Mouse (Mus musculus) CH12.LX (cell line): ENCODE measurements around the gene Dyrk3. TPM values are rescaled to one million over a fixed set of nuclear protein-coding genes. Genes with fewer than 3 reads are reported as not detected.

ENCODE experiments used
- DNase-seq: peaks from one replicate; pipeline ENCODE4 v3.0.0-alpha.2; 2013; ENCODE audit errors: extremely low read depth
- H3K27ac ChIP-seq: 2 replicates; pipeline ENCODE4 v1.5.1; 2012; ENCODE audit warnings: low read depth, mild to moderate bottlenecking, control low read depth, moderate library complexity; ENCODE audit not compliant: insufficient read depth
- H3K27me3 ChIP-seq: replicated peaks from 2 replicates; pipeline ENCODE3; 2012; ENCODE audit warnings: inconsistent platforms
- H3K36me3 ChIP-seq, 2 experiments: replicated peaks in 1 of 2; 2 replicates each; pipeline versions ENCODE3 to v1.6.1; 2012; ENCODE audit warnings: inconsistent platforms in 1 of 2, low read length in 1 of 2, mild to moderate bottlenecking in 1 of 2, mixed read lengths in 1 of 2, moderate library complexity in 1 of 2; ENCODE audit not compliant: control insufficient read depth in 1 of 2, insufficient read depth in 1 of 2
- H3K4me1 ChIP-seq, 2 experiments: 2 replicates each; pipeline ENCODE4 v1.6.1; 2012; ENCODE audit warnings: inconsistent platforms in 1 of 2, moderate library complexity in 1 of 2; ENCODE audit not compliant: insufficient read depth in 2 of 2, control insufficient read depth in 1 of 2
- H3K4me2 ChIP-seq: 2 replicates; pipeline ENCODE4 v1.6.1; 2012; ENCODE audit warnings: low read depth, mild to moderate bottlenecking, control low read depth; ENCODE audit not compliant: poor library complexity, insufficient read depth, severe bottlenecking
- H3K4me3 ChIP-seq, 3 experiments: fragments of 150-350 bp in 1 of 3; sonication (generic) in 1 of 3; replicated peaks in 1 of 3; 2 replicates each; pipeline versions ENCODE3 to v1.5.1; 2011 to 2012; ENCODE audit warnings: low read depth in 2 of 3, low read length in 2 of 3, mild to moderate bottlenecking in 2 of 3, moderate library complexity in 2 of 3, control low read depth in 1 of 3, improper control_type of control experiment in 1 of 3, inconsistent platforms in 1 of 3, mixed read lengths in 1 of 3; ENCODE audit not compliant: poor library complexity in 1 of 3
- H3K79me2 ChIP-seq: replicated peaks from 2 replicates; pipeline ENCODE4 v1.6.1; 2012; ENCODE audit warnings: mild to moderate bottlenecking, moderate library complexity; ENCODE audit not compliant: control insufficient read depth, poor library complexity, insufficient read depth, severe bottlenecking; ENCODE audit errors: extremely low read depth
- H3K9ac ChIP-seq: 2 replicates; pipeline ENCODE4 v1.6.1; 2012; ENCODE audit warnings: low read depth, mild to moderate bottlenecking, control low read depth, moderate library complexity; ENCODE audit not compliant: insufficient read depth
- H3K9me3 ChIP-seq: replicated peaks from 2 replicates; pipeline ENCODE3; 2012; ENCODE audit warnings: low read length, inconsistent platforms, mixed read lengths
- BHLHE40 ChIP-seq: IDR thresholded peaks from 2 replicates; pipeline ENCODE4 v1.6.1; 2011; ENCODE audit warnings: mild to moderate bottlenecking, low read depth, low read length, improper control_type of control experiment
- CHD1 ChIP-seq: IDR thresholded peaks from 2 replicates; pipeline ENCODE4 v1.6.1; 2012; ENCODE audit warnings: low read depth, low read length, improper control_type of control experiment, inconsistent platforms
- CHD2 ChIP-seq: IDR thresholded peaks from 2 replicates; pipeline ENCODE4 v1.6.1; 2011; ENCODE audit warnings: low read length, improper control_type of control experiment
- CTCF ChIP-seq, 2 experiments: IDR thresholded peaks in 1 of 2; conservative IDR thresholded peaks in 1 of 2; 2 replicates each; pipeline ENCODE4 v1.5.1; 2011 to 2012; ENCODE audit warnings: low read depth in 2 of 2, low read length in 2 of 2, improper control_type of control experiment in 1 of 2, inconsistent platforms in 1 of 2, mild to moderate bottlenecking in 1 of 2, moderate library complexity in 1 of 2
- EP300 ChIP-seq: IDR thresholded peaks from 2 replicates; pipeline ENCODE4 v1.6.1; 2011; ENCODE audit warnings: low read length, improper control_type of control experiment
- ETS1 ChIP-seq: conservative IDR thresholded peaks from 2 replicates; pipeline ENCODE4 v1.6.1; 2012; ENCODE audit warnings: low read depth, mild to moderate bottlenecking, inconsistent platforms, low read length, improper control_type of control experiment, moderate library complexity
- IRF4 ChIP-seq: IDR thresholded peaks from 2 replicates; pipeline ENCODE4 v1.6.1; 2014; ENCODE audit warnings: low read depth, mild to moderate bottlenecking, inconsistent platforms, low read length, improper control_type of control experiment
- JUN ChIP-seq: IDR thresholded peaks from 2 replicates; pipeline ENCODE4 v1.6.1; 2011; ENCODE audit warnings: low read depth, mild to moderate bottlenecking, low read length, improper control_type of control experiment, moderate library complexity; ENCODE audit not compliant: insufficient read depth
- KAT2A ChIP-seq: IDR thresholded peaks from 2 replicates; pipeline ENCODE4 v1.6.1; 2012; ENCODE audit warnings: low read length, improper control_type of control experiment, inconsistent platforms; ENCODE audit not compliant: insufficient replicate concordance
- MAFK ChIP-seq: IDR thresholded peaks from 2 replicates; pipeline ENCODE4 v1.6.1; 2011; ENCODE audit warnings: low read length, improper control_type of control experiment; ENCODE audit not compliant: insufficient replicate concordance
- MXI1 ChIP-seq: IDR thresholded peaks from 2 replicates; pipeline ENCODE4 v1.6.1; 2011; ENCODE audit warnings: mild to moderate bottlenecking, low read depth, low read length, improper control_type of control experiment
- MYC ChIP-seq: IDR thresholded peaks from 2 replicates; pipeline ENCODE4 v1.6.1; 2011; ENCODE audit warnings: low read depth, mild to moderate bottlenecking, improper control_type of control experiment, low read length
- NELFE ChIP-seq: IDR thresholded peaks from 2 replicates; pipeline ENCODE4 v1.6.1; 2011; ENCODE audit warnings: low read depth, low read length, improper control_type of control experiment
- NRF1 ChIP-seq: IDR thresholded peaks from 2 replicates; pipeline ENCODE4 v1.6.1; 2014; ENCODE audit warnings: low read depth, mild to moderate bottlenecking, inconsistent platforms, low read length, improper control_type of control experiment, moderate library complexity
- SIN3A ChIP-seq: IDR thresholded peaks from 2 replicates; pipeline ENCODE4 v1.6.1; 2012; ENCODE audit warnings: low read length, improper control_type of control experiment, inconsistent platforms
- TCF12 ChIP-seq: IDR thresholded peaks from 2 replicates; pipeline ENCODE4 v1.6.1; 2014; ENCODE audit warnings: low read depth, mild to moderate bottlenecking, inconsistent platforms, low read length, improper control_type of control experiment
- UBTF ChIP-seq: IDR thresholded peaks from 2 replicates; pipeline ENCODE4 v1.6.1; 2012; ENCODE audit warnings: low read depth, mild to moderate bottlenecking, inconsistent platforms, low read length, improper control_type of control experiment, moderate library complexity
- ZC3H11A ChIP-seq: IDR thresholded peaks from 2 replicates; pipeline ENCODE4 v1.6.1; 2012; ENCODE audit warnings: low read depth, mild to moderate bottlenecking, inconsistent platforms, low read length, improper control_type of control experiment
- ZKSCAN1 ChIP-seq: IDR thresholded peaks from 2 replicates; pipeline ENCODE4 v1.6.1; 2012; ENCODE audit warnings: low read depth, inconsistent platforms, low read length, improper control_type of control experiment, borderline replicate concordance
- ZMIZ1 ChIP-seq: IDR thresholded peaks from 2 replicates; pipeline ENCODE4 v1.6.1; 2012; ENCODE audit warnings: low read depth, mild to moderate bottlenecking, inconsistent platforms, low read length, improper control_type of control experiment
- ZNF384 ChIP-seq: IDR thresholded peaks from 2 replicates; pipeline ENCODE4 v1.6.1; 2012; ENCODE audit warnings: low read depth, low read length, improper control_type of control experiment, inconsistent platforms
- dilution Hi-C: fragments of 300-500 bp; cut with MboI; formaldehyde crosslinking; loops from 2 replicates; pipeline ENCODE4 v1.14.3; 2020; ENCODE audit warnings: low sequenced_read_pairs; ENCODE audit not compliant: extremely low pct_unique_long_range_greater_than_20kb, extremely low pct_ligation_motif_present
- in situ Hi-C: fragments of 300-500 bp; cut with MboI; formaldehyde crosslinking; loops from 3 replicates; pipeline ENCODE4 v1.14.3; 2019; ENCODE audit warnings: low sequenced_read_pairs, low pct_ligation_motif_present, low pct_unique_long_range_greater_than_20kb, mixed read lengths
- polyA plus RNA-seq: library from polyadenylated mRNA; unstranded; fragments of >175 nt; gene quantifications from 2 replicates; pipeline ENCODE4 v1.2.1, GENCODE M21; 2012; ENCODE audit warnings: low read depth; ENCODE audit not compliant: insufficient read length
- total RNA-seq, 2 experiments: library from RNA; depleted of rRNA; stranded (reverse); fragments of 300-350 nt in 1 of 2; fragments of >200 nt in 1 of 2; gene quantifications; 2 replicates each; pipeline ENCODE4 v1.2.3; 2012 to 2014

Dyrk3 gene
- total and polyA plus RNA-seq, 3 experiments, result 6.4 to 10.1 (median 8.2) TPM

GRCm38 (mm10) chr1:131135960-131136629 lies 2.0 kb downstream of the Dyrk3 start:
- H3K4me2 ChIP-seq, result peak overlapping the region; percentile 94
- in situ Hi-C loops, result no loop called here
- DNase-seq, result no peak
- H3K27ac ChIP-seq, result peak overlapping the region; percentile 10; the same call in 1 of the 2 replicates
- peaks cover 23% of the 10 kb centered on the region for H3K79me2 ChIP-seq
- TF ChIP-seq EP300 (peak; percentile 57; the same call in 1 of the 2 replicates), ZC3H11A (no peak), JUN (no peak), IRF4 (peak; percentile 37; the same call in 1 of the 2 replicates), TCF12 (0 out of 2 replicates have a peak, but pooled peaks have one; percentile 23), NELFE (no peak), MYC (0 out of 2 replicates have a peak, but pooled peaks have one; percentile 9)
- TF ChIP-seq, all 38 proteins: peak for 4
- H3K4me3 ChIP-seq, result peak overlapping the region in 2 of 3 experiments; percentile 4 to 24
- H3K9me3 ChIP-seq, result no peaks in the 10 kb centered on the region
- peak overlapping the region; percentile 99 for H3K9ac ChIP-seq
- peaks cover 8 to 54% of the 10 kb centered on the region in 2 experiments for H3K4me1 ChIP-seq
- dilution Hi-C loops, result no loop called here
- H3K27me3 ChIP-seq, result no peaks in the 10 kb centered on the region
- peaks cover 9 to 27% of the 10 kb centered on the region in 2 experiments for H3K36me3 ChIP-seq

- DNase-seq, result no peak
- Histone ChIP-seq H3K4me1 (peaks cover 2 to 44% of the 10 kb centered on the region in 2 experiments; a peak in 3 of 4 replicates), H3K4me3 (peak overlapping the region in 1 of 3 experiments; percentile 6)
- TF ChIP-seq EP300 (peak; percentile 40; the same call in 1 of the 2 replicates), ZKSCAN1 (no peak), ZNF384 (no peak), MYC (0 out of 2 replicates have a peak, but pooled peaks have one; percentile 20), NRF1 (no peak), ZMIZ1 (no peak), IRF4 (0 out of 2 replicates have a peak, but pooled peaks have one; percentile 36), CHD1 (no peak), CHD2 (no peak), SIN3A (peak; percentile 44; the same call in 1 of the 2 replicates), UBTF (no peak), BHLHE40 (peak; percentile 55), MAFK (no peak), CTCF (conservative IDR thresholded peaks at IDR 0.05 in 1 of 2, IDR thresholded peaks at IDR 0.05 in 1 of 2; ENCODE audit: low read depth in 2 of 2, low read length in 2 of 2) (no peak), KAT2A (no peak), ETS1 (peak; percentile 46; the same call in 1 of the 2 replicates), MXI1 (peak; percentile 55; the same call in 1 of the 2 replicates)
- TF ChIP-seq, all 38 proteins: peak for 7
- Histone ChIP-seq H3K9me3 (no peaks in the 10 kb centered on the region), H3K27me3 (no peaks in the 10 kb centered on the region), H3K36me3 (peaks cover 17 to 37% of the 10 kb centered on the region in 2 experiments), H3K79me2 (peaks cover 23% of the 10 kb centered on the region), H3K27ac (peak overlapping the region; percentile 66), H3K9ac (no peak overlapping the region; the same call in 1 of the 2 replicates), H3K4me2 (peak overlapping the region; percentile 94)
- dilution Hi-C loops (no loop called here), in situ Hi-C loops (no loop called here)
Observed at GRCm38 (mm10) chr1:131134942-131135522, 3.1 kb downstream of the Dyrk3 start.
